Mouse (Mus musculus): ENCODE results near the gene Tmeff1.

GRCm38 (mm10) chr4:48692736-48693292 lies 107.8 kb downstream of the Tmeff1 start:
- no peak for TF ChIP-seq POLR2A (IDR thresholded peaks at IDR 0.05; ENCODE audit: low read depth, low read length)
- no peak for TF ChIP-seq CTCF (IDR thresholded peaks at IDR 0.05; ENCODE audit: extremely low read depth, insufficient read depth, insufficient read length, insufficient replicate concordance)
